Mouse (Mus musculus) ES-E14 (cell line): Measurements from ENCODE around the gene Rps21. TPM values are rescaled to one million over a fixed set of nuclear protein-coding genes. Genes with fewer than 3 reads are reported as not detected.

ENCODE experiments used
- DNase-seq: peaks from one replicate; pipeline ENCODE4 v3.0.0-alpha.2; 2013; ENCODE audit warnings: low read depth, low spot score
- H3K27ac ChIP-seq: 2 replicates; pipeline ENCODE4 v1.5.1; 2012; ENCODE audit warnings: low read depth, mild to moderate bottlenecking, low read length, moderate library complexity, mixed read lengths; ENCODE audit not compliant: poor library complexity, insufficient read depth, severe bottlenecking
- H3K36me3 ChIP-seq: 2 replicates; pipeline ENCODE4 v1.6.1; 2012; ENCODE audit warnings: mild to moderate bottlenecking, low read length, moderate library complexity, mixed read lengths; ENCODE audit not compliant: control insufficient read depth, poor library complexity, insufficient read depth, severe bottlenecking
- H3K4me1 ChIP-seq, 2 experiments: fragments of 150-350 bp in 1 of 2; sonication (generic) in 1 of 2; 2 replicates each; pipeline ENCODE4 v1.6.1; 2012; ENCODE audit warnings: low read length in 2 of 2, mild to moderate bottlenecking in 1 of 2, mixed read lengths in 1 of 2; ENCODE audit not compliant: control insufficient read depth in 2 of 2, insufficient read depth in 2 of 2, poor library complexity in 1 of 2
- H3K4me3 ChIP-seq, 2 experiments: fragments of 150-350 bp in 1 of 2; sonication (generic) in 1 of 2; 2 replicates each; pipeline ENCODE4 v1.5.1; 2012; ENCODE audit warnings: low read length in 2 of 2, low read depth in 1 of 2, mild to moderate bottlenecking in 1 of 2, mixed read lengths in 1 of 2; ENCODE audit not compliant: insufficient read depth in 1 of 2, poor library complexity in 1 of 2, severe bottlenecking in 1 of 2
- H3K9ac ChIP-seq: 2 replicates; pipeline ENCODE4 v1.6.1; 2012; ENCODE audit warnings: low read depth, mild to moderate bottlenecking, low read length, mixed read lengths; ENCODE audit not compliant: poor library complexity, insufficient read depth, severe bottlenecking
- H3K9me3 ChIP-seq: fragments of 150-350 bp; sonication (generic); 2 replicates; pipeline ENCODE4 v1.6.1; 2012; ENCODE audit warnings: low read depth, mild to moderate bottlenecking, low read length; ENCODE audit not compliant: control insufficient read depth, insufficient read depth
- CHD2 ChIP-seq: IDR thresholded peaks from 2 replicates; pipeline ENCODE4 v1.6.1; 2014; ENCODE audit warnings: mild to moderate bottlenecking, low read depth, low read length, inconsistent platforms
- HCFC1 ChIP-seq: IDR thresholded peaks from 2 replicates; pipeline ENCODE4 v1.6.1; 2012; ENCODE audit warnings: low read length, inconsistent platforms, borderline replicate concordance; ENCODE audit not compliant: insufficient read depth
- MAFK ChIP-seq: IDR thresholded peaks from 2 replicates; pipeline ENCODE4 v1.6.1; 2014; ENCODE audit warnings: mild to moderate bottlenecking, low read depth, low read length, inconsistent platforms; ENCODE audit not compliant: insufficient read depth
- ZC3H11A ChIP-seq: IDR thresholded peaks from 2 replicates; pipeline ENCODE4 v1.6.1; 2012; ENCODE audit warnings: low read depth, mild to moderate bottlenecking, inconsistent platforms, low read length, borderline replicate concordance
- ZNF384 ChIP-seq: IDR thresholded peaks from 2 replicates; pipeline ENCODE4 v1.6.1; 2012; ENCODE audit warnings: low read depth, low read length, inconsistent platforms
- in situ Hi-C, 2 experiments: fragments of 600-800 bp; cut with MboI; formaldehyde crosslinking; loops; one replicate each; pipeline ENCODE4 v1.15.1; 2025; ENCODE audit warnings: low sequenced_read_pairs in 2 of 2, inconsistent platforms in 1 of 2; ENCODE audit not compliant: unreplicated experiment in 2 of 2
- total RNA-seq: library from RNA; depleted of rRNA; stranded (reverse); fragments of 300-350 nt; gene quantifications from 2 replicates; pipeline ENCODE4 v1.2.3, GENCODE M21; 2012; rRNA removed

Rps21 gene
- total RNA-seq, 1 experiment, result 4,130 TPM

- in situ Hi-C loops, result no loop called here
- TF ChIP-seq ZC3H11A (no peak), ZNF384 (no peak), MAFK (no peak), HCFC1 (no peak), CHD2 (no peak)
- DNase-seq, result no peak
- no peaks in the 10 kb centered on the region for H3K36me3 ChIP-seq
- no peak overlapping the region for H3K27ac ChIP-seq
- H3K4me3 ChIP-seq, result no peak overlapping the region
- H3K9ac ChIP-seq, result no peak overlapping the region
- H3K4me1 ChIP-seq, result peaks cover 0 to 1% of the 10 kb centered on the region in 2 experiments; a peak in 1 of 4 replicates
- no peaks in the 10 kb centered on the region for H3K9me3 ChIP-seq
Observed at GRCm38 (mm10) chr2:180306423-180307168, 49.4 kb downstream of the Rps21 start.

- H3K9me3 ChIP-seq, result no peaks in the 10 kb centered on the region
- DNase-seq, result no peak
- no peaks in the 10 kb centered on the region for H3K36me3 ChIP-seq
- peaks cover 0 to 1% of the 10 kb centered on the region in 2 experiments; a peak in 1 of 4 replicates for H3K4me1 ChIP-seq
- H3K4me3 ChIP-seq, result no peak overlapping the region
- no peak overlapping the region for H3K27ac ChIP-seq
- in situ Hi-C loops, result no loop called here
- no peak for TF ChIP-seq MAFK
- TF ChIP-seq HCFC1, result no peak
- no peak for TF ChIP-seq ZNF384
- no peak for TF ChIP-seq ZC3H11A
- TF ChIP-seq CHD2, result no peak
- no peak overlapping the region for H3K9ac ChIP-seq
Observed at GRCm38 (mm10) chr2:180307680-180308079, 50.5 kb downstream of the Rps21 start.

Other genes with a start within 250 kb of the Rps21 start
- 44.4 and 46.0 TPM in 2 replicates for gene Lsm14b, start 232.4 kb upstream of the Rps21 start, total RNA-seq
- 364 and 381 TPM in 2 replicates for gene Psma7, start 214.9 kb upstream of the Rps21 start, total RNA-seq
- gene Ss18l1, start 214.9 kb upstream of the Rps21 start, total RNA-seq, result 4.9 and 5.8 TPM in 2 replicates
- 33.9 and 35.3 TPM in 2 replicates for gene Mtg2, start 186.8 kb upstream of the Rps21 start, total RNA-seq
- gene Hrh3, start 152.9 kb upstream of the Rps21 start, total RNA-seq, result 0.49 and 1.1 TPM in 2 replicates
- 12.2 and 12.3 TPM in 2 replicates for gene Osbpl2, start 138.1 kb upstream of the Rps21 start, total RNA-seq
- 169 and 196 TPM in 2 replicates for gene Adrm1, start 85.9 kb upstream of the Rps21 start, total RNA-seq
- 291 and 497 TPM in 2 replicates for gene Lama5, start 31.5 kb upstream of the Rps21 start, total RNA-seq
- 13.4 and 15.5 TPM in 2 replicates for gene Cables2, start 16.1 kb downstream of the Rps21 start, total RNA-seq
- gene Rbbp8nl, start 32.5 kb downstream of the Rps21 start, total RNA-seq, result 0.54 and 1.4 TPM in 2 replicates
- 0.04 and 0.11 TPM in 2 replicates for gene Gata5, start 77.3 kb downstream of the Rps21 start, total RNA-seq
- 14.7 and 24.7 TPM in 2 replicates for gene Slco4a1, start 198.9 kb downstream of the Rps21 start, total RNA-seq
- 0.09 TPM in 1 of 2 replicates, not detected in the other for gene Ntsr1, start 242.6 kb downstream of the Rps21 start, total RNA-seq